ENCODE assay signal across 9 mouse cellular contexts in genomic region chr16:21881181-21881580, GRCm38 (mm10).
DNase-seq lines count a peak whose midpoint lies in the region; ATAC-seq and TF ChIP-seq lines count a peak whose summit lies in the region.
"Had no signal": no experiment of that assay in that cellular context is flagged by ENCODE, and none has a peak within 500 bp of the region (broad histone marks: within the 10 kb centered on the region; RNA-seq: fewer than 3 reads in every experiment).

No protein-coding gene starts in this region.

- no peaks in the 10 kb centered on the region for H3K36me3 ChIP-seq in limb, embryonic 13.5 days
- no peaks in the 10 kb centered on the region for H3K36me3 ChIP-seq in limb, embryonic 10.5 days
- no peaks in the 10 kb centered on the region for H3K36me3 ChIP-seq in forebrain, postnatal 0 days (ENCODE audit: insufficient read depth)
- no peaks in the 10 kb centered on the region for H3K36me3 ChIP-seq in midbrain, postnatal 0 days (ENCODE audit: insufficient read depth, low read length)
- H3K36me3 ChIP-seq: liver, embryonic 13.5 days had no signal

- H3K4me3 ChIP-seq in limb, embryonic 13.5 days, result no peak overlapping the region
- H3K4me3 ChIP-seq in limb, embryonic 10.5 days, result no peak overlapping the region
- H3K4me3 ChIP-seq in forebrain, postnatal 0 days (ENCODE audit: low read depth, low read length), result no peak overlapping the region
- H3K4me3 ChIP-seq in midbrain, postnatal 0 days (ENCODE audit: low read depth, low read length), result no peak overlapping the region
- H3K4me3 ChIP-seq: liver, embryonic 13.5 days had no signal

- ATAC-seq in limb, embryonic 13.5 days (ENCODE audit: low FRiP score, low read depth), result no peak
- peak; percentile 82 for ATAC-seq in forebrain, postnatal 0 days
- peak; percentile 31; the same call in 1 of the 2 replicates for ATAC-seq in midbrain, postnatal 0 days (ENCODE audit: low FRiP score)

- H3K9ac ChIP-seq in limb, embryonic 13.5 days, result peak overlapping the region; percentile 25; the same call in 1 of the 2 replicates
- no peak overlapping the region for H3K9ac ChIP-seq in forebrain, postnatal 0 days
- no peak overlapping the region for H3K9ac ChIP-seq in midbrain, postnatal 0 days (replicated peaks; ENCODE audit: low read length, poor library complexity, severe bottlenecking)
- H3K9ac ChIP-seq: liver, embryonic 13.5 days had no signal

- 39% methylated on average over 6 of the region's 6 CpGs for WGBS in limb, embryonic 13.5 days
- WGBS in limb, embryonic 10.5 days, result 67% methylated on average over 6 of the region's 6 CpGs
- 14% methylated on average over 6 of the region's 6 CpGs for WGBS in forebrain, postnatal 0 days
- WGBS in midbrain, postnatal 0 days, result 22% methylated on average over 6 of the region's 6 CpGs

- H3K27me3 ChIP-seq in limb, embryonic 13.5 days, result no peaks in the 10 kb centered on the region
- H3K27me3 ChIP-seq in limb, embryonic 10.5 days (ENCODE audit: low read depth, poor library complexity, severe bottlenecking), result no peaks in the 10 kb centered on the region
- H3K27me3 ChIP-seq in forebrain, postnatal 0 days (ENCODE audit: insufficient read depth, low read length), result no peaks in the 10 kb centered on the region
- H3K27me3 ChIP-seq in midbrain, postnatal 0 days (ENCODE audit: insufficient read depth, low read length), result no peaks in the 10 kb centered on the region
- H3K27me3 ChIP-seq: liver, embryonic 13.5 days had no signal

- no peak for TF ChIP-seq CTCF in forebrain, postnatal 0 days (IDR thresholded peaks at IDR 0.05; ENCODE audit: low read depth)
- TF ChIP-seq CTCF in midbrain, postnatal 0 days (IDR thresholded peaks at IDR 0.05), result no peak

- H3K4me2 ChIP-seq in limb, embryonic 13.5 days (replicated peaks), result no peak overlapping the region
- no peak overlapping the region for H3K4me2 ChIP-seq in forebrain, postnatal 0 days (ENCODE audit: low read depth)
- H3K4me2 ChIP-seq in midbrain, postnatal 0 days (ENCODE audit: low read depth, low read length, poor library complexity, severe bottlenecking), result no peak overlapping the region
- H3K4me2 ChIP-seq: liver, embryonic 13.5 days had no signal

- DNase-seq in limb, embryonic 10.5 days (ENCODE audit: low spot score), result no peak
- peak; percentile 61 for DNase-seq in cerebellum, adult 11 months
- peak; percentile 71 for DNase-seq in forebrain, postnatal 0 days
- peak; percentile 91 for DNase-seq in midbrain, postnatal 0 days (ENCODE audit: low spot score)
- no peak for DNase-seq in spleen, adult 12 weeks (ENCODE audit: low spot score)
- no peak for DNase-seq in spleen, postnatal 4 days (ENCODE audit: low spot score in 2 of 2)
- DNase-seq in ovary, postnatal 10 days (ENCODE audit: low spot score), result no peak
- DNase-seq: liver, embryonic 13.5 days had no signal

- H3K4me1 ChIP-seq in limb, embryonic 13.5 days, result peaks cover 6% of the 10 kb centered on the region
- H3K4me1 ChIP-seq in limb, embryonic 10.5 days, result peaks cover 33% of the 10 kb centered on the region
- H3K4me1 ChIP-seq in forebrain, postnatal 0 days (ENCODE audit: insufficient read depth), result peaks cover 12% of the 10 kb centered on the region; the same call in 1 of the 2 replicates
- peaks cover 11% of the 10 kb centered on the region; the same call in 1 of the 2 replicates for H3K4me1 ChIP-seq in midbrain, postnatal 0 days (ENCODE audit: insufficient read depth, low read length)
- H3K4me1 ChIP-seq: liver, embryonic 13.5 days had no signal

- H3K9me3 ChIP-seq in limb, embryonic 13.5 days, result no peaks in the 10 kb centered on the region
- no peaks in the 10 kb centered on the region for H3K9me3 ChIP-seq in limb, embryonic 10.5 days (replicated peaks)
- H3K9me3 ChIP-seq in forebrain, postnatal 0 days (ENCODE audit: low read length), result no peaks in the 10 kb centered on the region
- H3K9me3 ChIP-seq in midbrain, postnatal 0 days (ENCODE audit: low read length), result no peaks in the 10 kb centered on the region
- H3K9me3 ChIP-seq: liver, embryonic 13.5 days had no signal

- no peak overlapping the region for H3K27ac ChIP-seq in limb, embryonic 13.5 days
- no peak overlapping the region for H3K27ac ChIP-seq in limb, embryonic 10.5 days
- H3K27ac ChIP-seq in forebrain, postnatal 0 days (ENCODE audit: low read depth, low read length), result peak overlapping the region; percentile 24; the same call in 1 of the 2 replicates
- H3K27ac ChIP-seq in midbrain, postnatal 0 days (ENCODE audit: low read depth, low read length), result 0 out of 2 replicates have a peak overlapping the region, but pooled peaks have one; percentile 43
- H3K27ac ChIP-seq: liver, embryonic 13.5 days had no signal

Comparison
In these comparisons a context has a peak if more than half of its experiments do, and no peak if none do; other contexts are left out.
1. H3K27ac ChIP-seq: peak in forebrain, postnatal 0 days (single experiment) and midbrain, postnatal 0 days (single experiment); none in limb, embryonic 13.5 days (single experiment) and limb, embryonic 10.5 days (single experiment).
2. DNase-seq: peak in cerebellum, adult 11 months (single experiment), forebrain, postnatal 0 days (single experiment) and midbrain, postnatal 0 days (single experiment); none in limb, embryonic 10.5 days (single experiment), spleen, adult 12 weeks (single experiment), spleen, postnatal 4 days (0 of 2) and ovary, postnatal 10 days (single experiment).